Mouse (Mus musculus) embryonic facial prominence, embryonic 10.5 days (tissue): ENCODE data around the gene Mob3c. TPM values are rescaled to one million over a fixed set of nuclear protein-coding genes. Genes with fewer than 3 reads are reported as not detected.

Source experiments
- DNase-seq: peaks from one replicate; pipeline ENCODE4 v3.0.0-alpha.2; 2017; ENCODE audit warnings: low spot score
- H3K27ac ChIP-seq: fragments of 300-500 bp; sonication (generic); replicated peaks from 2 replicates; pipeline ENCODE4 v1.5.1; 2016; ENCODE audit warnings: mild to moderate bottlenecking
- H3K27me3 ChIP-seq: fragments of 300-500 bp; sonication (generic); replicated peaks from 2 replicates; pipeline ENCODE4 v1.6.1; 2016; ENCODE audit warnings: low read depth, mild to moderate bottlenecking; ENCODE audit not compliant: poor library complexity, severe bottlenecking
- H3K36me3 ChIP-seq: fragments of 300-500 bp; sonication (generic); replicated peaks from 2 replicates; pipeline ENCODE4 v1.6.1; 2016; ENCODE audit warnings: mild to moderate bottlenecking, moderate library complexity
- H3K4me1 ChIP-seq: fragments of 300-500 bp; sonication (generic); 2 replicates; pipeline ENCODE4 v1.6.1; 2016
- H3K4me3 ChIP-seq: fragments of 300-500 bp; sonication (generic); 2 replicates; pipeline ENCODE4 v1.5.1; 2016; ENCODE audit warnings: mild to moderate bottlenecking, moderate library complexity
- H3K9me3 ChIP-seq: fragments of 300-500 bp; sonication (generic); 2 replicates; pipeline ENCODE4 v1.6.1; 2016; ENCODE audit warnings: mild to moderate bottlenecking
- WGBS: fragments of 180-500 bp; shearing (Covaris S2); methylation state at CpG from one replicate; pipeline ENCODE4 v1.1.7; 2016; 5-methylcytosine and 5-hydroxymethylcytosine counted together
- polyA plus RNA-seq: library from polyadenylated mRNA; unstranded; fragments of >200 nt; fragmentation: Nextera tagmentation; extraction: Ambion mirVana; gene quantifications from 2 replicates; pipeline ENCODE4 v1.2.1, GENCODE M21; 2016

Mob3c gene
- polyA plus RNA-seq, 1 experiment from 2014 or later = 3.5 TPM

GRCm38 (mm10) chr4:115856282-115856681 is 28.4 kb downstream of the Mob3c start:
- H3K27ac ChIP-seq = no peak overlapping the region; the same call in 1 of the 2 replicates
- WGBS = 57% methylated on average over 4 of the region's 4 CpGs

GRCm38 (mm10) chr4:115857293-115857883 is 29.5 kb downstream of the Mob3c start:
- 83% methylated on average over 9 of the region's 9 CpGs for WGBS
- H3K27ac ChIP-seq = no peak overlapping the region
- DNase-seq = no peak
- H3K36me3 ChIP-seq = peaks cover 57% of the 10 kb centered on the region
- no peaks in the 10 kb centered on the region for H3K9me3 ChIP-seq
- peaks cover 16% of the 10 kb centered on the region for H3K4me1 ChIP-seq
- no peak overlapping the region for H3K4me3 ChIP-seq
- H3K27me3 ChIP-seq = no peaks in the 10 kb centered on the region

More at GRCm38 (mm10) chr4:115856282-115856681, 28.4 kb downstream of the Mob3c start:
- H3K36me3 ChIP-seq = peaks cover 62% of the 10 kb centered on the region
- peaks cover 15% of the 10 kb centered on the region for H3K4me1 ChIP-seq
- H3K4me3 ChIP-seq = no peak overlapping the region
- no peak for DNase-seq
- H3K9me3 ChIP-seq = no peaks in the 10 kb centered on the region
- no peaks in the 10 kb centered on the region for H3K27me3 ChIP-seq

DNA sequence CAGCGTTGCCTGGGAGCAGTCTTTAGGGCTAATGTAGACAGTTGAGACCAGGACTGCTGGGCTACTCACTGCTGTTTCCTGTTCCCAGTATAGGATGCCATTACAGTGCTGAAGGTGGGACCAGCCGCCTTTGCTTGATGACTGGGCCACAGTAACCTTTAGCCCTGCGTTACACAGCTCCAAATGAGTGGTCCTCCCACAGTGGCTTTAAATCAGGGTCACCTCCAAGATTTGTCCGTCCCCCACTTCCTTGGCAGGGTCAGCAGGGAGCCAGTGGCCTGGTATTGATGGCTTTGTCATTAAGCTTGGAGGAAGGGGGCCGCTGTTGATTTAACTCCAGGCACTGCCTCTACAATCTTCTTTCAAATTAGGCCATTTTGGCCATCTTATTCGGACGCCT is 35.5 kb downstream of the Mob3c start:
- Histone ChIP-seq H3K27me3 (no peaks in the 10 kb centered on the region), H3K27ac (peak overlapping the region; percentile 63), H3K9me3 (no peaks in the 10 kb centered on the region), H3K36me3 (peaks cover 47% of the 10 kb centered on the region), H3K4me1 (peaks cover 19% of the 10 kb centered on the region), H3K4me3 (no peak overlapping the region)
- no peak for DNase-seq
- 63% methylated on average over 7 of the region's 7 CpGs for whole genome bisulfite sequencing

DNA sequence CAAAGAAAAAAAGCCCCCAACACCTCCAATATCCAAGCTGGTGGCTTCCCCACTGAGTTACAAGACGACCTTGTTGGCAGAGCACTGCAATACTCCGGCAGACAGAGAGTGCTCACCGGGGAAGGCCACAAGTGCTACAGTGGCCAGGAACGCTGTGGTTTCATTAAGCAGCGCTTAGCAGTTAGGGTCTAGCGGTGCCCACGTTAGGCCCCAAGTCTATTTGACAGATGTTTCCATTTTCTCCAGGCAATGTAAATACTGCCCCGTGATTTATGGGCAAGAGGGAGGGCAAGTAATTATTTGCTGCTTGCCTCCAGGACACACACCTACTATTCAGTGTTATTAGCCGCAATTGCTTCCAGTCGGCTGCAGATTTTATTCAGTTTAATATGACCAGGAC is 36.0 kb downstream of the Mob3c start:
- Histone ChIP-seq H3K27ac (no peak overlapping the region; the same call in 1 of the 2 replicates), H3K4me3 (no peak overlapping the region), H3K4me1 (peaks cover 20% of the 10 kb centered on the region), H3K9me3 (no peaks in the 10 kb centered on the region), H3K27me3 (no peaks in the 10 kb centered on the region), H3K36me3 (peaks cover 44% of the 10 kb centered on the region)
- 55% methylated on average over 10 of the region's 10 CpGs for WGBS
- DNase-seq = peak; percentile 24

- no peak for DNase-seq
- peaks cover 16% of the 10 kb centered on the region for H3K4me1 ChIP-seq
- no peaks in the 10 kb centered on the region for H3K27me3 ChIP-seq
- no peaks in the 10 kb centered on the region for H3K9me3 ChIP-seq
- H3K36me3 ChIP-seq = peaks cover 31% of the 10 kb centered on the region
- H3K4me3 ChIP-seq = no peak overlapping the region
- WGBS = 20% methylated on average over 16 of the region's 16 CpGs
- 0 out of 2 replicates have a peak overlapping the region, but pooled peaks have one; percentile 19 for H3K27ac ChIP-seq
Observed at GRCm38 (mm10) chr4:115869512-115870210, 41.8 kb downstream of the Mob3c start.

- no peaks in the 10 kb centered on the region for H3K9me3 ChIP-seq
- 76% methylated on average over 3 of the region's 3 CpGs for WGBS
- peaks cover 43% of the 10 kb centered on the region for H3K36me3 ChIP-seq
Observed at GRCm38 (mm10) chr4:115873231-115873630, 45.3 kb downstream of the Mob3c start.

GRCm38 (mm10) chr4:115878216-115878678 is 50.4 kb downstream of the Mob3c start:
- Histone ChIP-seq H3K4me3 (peak overlapping the region; percentile 29; the same call in 1 of the 2 replicates), H3K36me3 (peaks cover 26% of the 10 kb centered on the region), H3K27ac (peak overlapping the region; percentile 72; the same call in 1 of the 2 replicates), H3K27me3 (peaks cover 36% of the 10 kb centered on the region), H3K9me3 (no peaks in the 10 kb centered on the region), H3K4me1 (peaks cover 46% of the 10 kb centered on the region)
- peak; percentile 58 for DNase-seq
- 1% methylated on average over 11 of the region's 11 CpGs for WGBS

More at GRCm38 (mm10) chr4:115873231-115873630, 45.3 kb downstream of the Mob3c start:
- peaks cover 19% of the 10 kb centered on the region for H3K27me3 ChIP-seq
- peaks cover 34% of the 10 kb centered on the region for H3K4me1 ChIP-seq
- no peak for DNase-seq
- no peak overlapping the region for H3K4me3 ChIP-seq
- no peak overlapping the region for H3K27ac ChIP-seq

DNA sequence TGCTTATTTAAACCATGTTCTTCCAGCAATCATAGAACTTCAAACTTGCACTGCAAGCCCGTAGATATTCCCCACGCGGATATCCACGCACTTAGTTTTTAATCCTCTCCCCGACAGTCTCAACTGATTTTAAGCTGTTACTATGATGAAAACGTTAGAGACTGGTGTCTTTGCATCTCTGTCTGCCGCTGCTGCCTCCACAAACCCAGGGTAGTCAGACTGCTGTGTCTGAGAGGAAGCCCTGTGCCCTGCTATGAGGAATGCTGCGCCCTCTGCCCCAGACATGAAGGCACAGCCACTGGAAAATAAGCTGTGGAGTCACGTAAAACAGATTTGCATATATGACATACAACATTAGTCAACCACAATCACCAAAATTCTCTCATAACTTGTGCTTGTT is 50.9 kb downstream of the Mob3c start:
- DNase-seq = no peak
- Histone ChIP-seq H3K27ac (no peak overlapping the region), H3K36me3 (peaks cover 23% of the 10 kb centered on the region), H3K4me1 (peaks cover 46% of the 10 kb centered on the region), H3K9me3 (no peaks in the 10 kb centered on the region), H3K4me3 (no peak overlapping the region), H3K27me3 (peaks cover 36% of the 10 kb centered on the region)
- 41% methylated on average over 9 of the region's 9 CpGs for WGBS

GRCm38 (mm10) chr4:115881183-115881582 is 53.3 kb downstream of the Mob3c start:
- H3K27me3 ChIP-seq = peaks cover 40% of the 10 kb centered on the region
- no peak overlapping the region for H3K27ac ChIP-seq
- H3K4me1 ChIP-seq = peaks cover 49% of the 10 kb centered on the region
- DNase-seq = no peak
- H3K4me3 ChIP-seq = no peak overlapping the region
- H3K9me3 ChIP-seq = no peaks in the 10 kb centered on the region
- peaks cover 5% of the 10 kb centered on the region; the same call in 1 of the 2 replicates for H3K36me3 ChIP-seq
- 10% methylated on average over 1 of the region's 1 CpGs for WGBS

DNA sequence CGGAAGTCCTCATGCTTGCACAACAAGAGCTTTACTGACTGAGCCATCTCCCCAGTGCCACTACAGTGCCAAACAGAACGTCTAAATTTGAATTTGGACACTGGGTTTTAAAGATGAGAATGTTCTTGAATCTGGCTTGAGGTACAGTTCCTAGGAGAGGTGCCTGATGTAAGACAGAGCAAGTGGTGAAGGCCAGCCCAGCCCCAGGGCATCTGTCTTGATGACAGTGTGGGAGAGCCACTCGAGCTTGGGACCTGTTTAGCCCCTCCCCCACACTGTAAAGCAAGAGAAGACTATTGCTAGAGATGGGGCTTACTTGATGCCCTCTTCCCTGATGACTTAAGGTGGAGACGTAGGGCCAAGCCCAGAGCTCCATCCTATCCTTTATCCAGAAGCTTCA is 54.3 kb downstream of the Mob3c start:
- Histone ChIP-seq H3K4me1 (peaks cover 42% of the 10 kb centered on the region), H3K36me3 (no peaks in the 10 kb centered on the region), H3K4me3 (no peak overlapping the region), H3K27ac (no peak overlapping the region), H3K27me3 (peaks cover 31% of the 10 kb centered on the region), H3K9me3 (no peaks in the 10 kb centered on the region)
- 66% methylated on average over 4 of the region's 4 CpGs for WGBS
- no peak for DNase-seq

DNA sequence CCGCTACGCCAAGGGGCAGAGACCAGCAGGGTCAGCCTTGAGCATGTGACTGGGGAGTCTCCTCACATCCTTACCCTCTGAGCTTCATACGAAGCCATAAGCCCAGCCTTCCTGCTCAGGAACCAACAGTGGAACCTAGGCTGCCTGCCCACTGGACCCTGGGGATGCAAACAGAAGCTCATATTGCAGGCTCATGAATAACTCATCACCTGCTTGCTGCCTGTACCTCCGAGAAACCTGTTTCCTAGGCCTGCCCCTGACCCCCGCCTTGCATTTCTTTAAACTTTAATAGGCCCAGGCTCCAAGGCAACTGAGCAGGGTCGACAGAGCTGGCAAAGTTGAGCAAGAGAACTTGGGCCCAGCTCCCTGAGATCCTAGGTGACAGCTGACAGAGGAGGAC is 56.1 kb downstream of the Mob3c start, which contains the start of gene Kncn:
Kncn (plus strand) TSS at position 379 of the 400 bp plus-strand sequence.
- Histone ChIP-seq H3K4me3 (no peak within 1 kb of the TSS), H3K27ac (no peak within 1 kb of the TSS), H3K36me3 (no peaks in the 10 kb centered on the region), H3K27me3 (peaks cover 34% of the 10 kb centered on the region), H3K9me3 (no peaks in the 10 kb centered on the region), H3K4me1 (peaks cover 23% of the 10 kb centered on the region)
- WGBS = 74% methylated on average over 6 of the region's 6 CpGs
- DNase-seq = no peak
